Comparison of ENCODE assay signal across 9 mouse cellular contexts in the genomic region with DNA sequence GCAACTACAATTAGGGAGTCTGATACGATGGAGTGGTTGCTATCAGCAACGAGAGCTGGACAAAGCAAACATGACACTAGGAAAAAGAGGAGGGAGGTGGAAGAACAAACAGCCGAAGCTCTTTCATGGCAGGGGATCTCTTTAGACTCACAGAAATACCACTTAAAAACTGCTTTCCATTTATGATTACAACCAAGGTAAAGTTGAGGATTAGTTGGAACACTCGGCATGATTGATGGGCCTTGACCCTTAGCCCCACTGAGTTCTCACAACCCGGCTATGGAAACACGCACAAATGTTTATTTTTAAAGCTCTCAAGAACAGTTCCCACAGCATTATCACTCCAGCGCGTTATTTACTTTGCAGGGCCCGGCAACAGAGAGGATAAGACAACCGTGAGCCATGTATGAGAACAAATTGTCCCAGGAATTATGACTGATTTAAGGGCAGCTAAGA.
DNase-seq lines count a peak whose midpoint lies in the region; ATAC-seq and TF ChIP-seq lines count a peak whose summit lies in the region.
"Had no signal": no experiment of that assay in that cellular context is flagged by ENCODE, and none has a peak within 500 bp of the region (broad histone marks: within the 10 kb centered on the region; RNA-seq: fewer than 3 reads in every experiment).

No protein-coding gene starts in this region.

- no peak overlapping the region for H3K4me3 ChIP-seq in neural tube, embryonic 15.5 days (replicated peaks)
- H3K4me3 ChIP-seq in heart, embryonic 11.5 days (ENCODE audit: low read depth, low read length) = no peak overlapping the region
- H3K4me3 ChIP-seq in lung, adult 2 months (replicated peaks; ENCODE audit: extremely low read depth, low read depth, low read length) = no peak overlapping the region
- H3K4me3 ChIP-seq in stomach, postnatal 0 days (ENCODE audit: low read depth, low read length) = no peak overlapping the region
- H3K4me3 ChIP-seq: limb, embryonic 13.5 days had no signal

- TF ChIP-seq EP300 in stomach, postnatal 0 days (optimal IDR thresholded peaks at IDR 0.05) = no peak

- H3K27ac ChIP-seq in neural tube, embryonic 15.5 days (replicated peaks) = no peak overlapping the region
- H3K27ac ChIP-seq in heart, embryonic 11.5 days (ENCODE audit: low read depth, low read length) = peak overlapping the region; percentile 65
- H3K27ac ChIP-seq in stomach, postnatal 0 days (replicated peaks) = 0 out of 2 replicates have a peak overlapping the region, but pooled peaks have one; percentile 2
- H3K27ac ChIP-seq: limb, embryonic 13.5 days had no signal

- 69% methylated on average over 10 of the region's 10 CpGs for WGBS in neural tube, embryonic 15.5 days
- WGBS in heart, embryonic 11.5 days (ENCODE audit: insufficient replicate concordance) = 14% methylated on average over 10 of the region's 10 CpGs
- WGBS in lung, adult 2 months = 12% methylated on average over 10 of the region's 10 CpGs
- 9% methylated on average over 10 of the region's 10 CpGs for WGBS in stomach, postnatal 0 days

- H3K4me2 ChIP-seq in neural tube, embryonic 15.5 days = no peak overlapping the region
- peak overlapping the region; percentile 45 for H3K4me2 ChIP-seq in heart, embryonic 11.5 days
- no peak overlapping the region; the same call in 1 of the 2 replicates for H3K4me2 ChIP-seq in stomach, postnatal 0 days (replicated peaks; ENCODE audit: low read depth)
- H3K4me2 ChIP-seq: limb, embryonic 13.5 days had no signal

- ATAC-seq in neural tube, embryonic 15.5 days (ENCODE audit: low FRiP score) = no peak
- no peak for ATAC-seq in heart, embryonic 11.5 days (replicated peaks; ENCODE audit: insufficient number of reproducible peaks, low FRiP score, low TSS enrichment)
- peak; percentile 96 for ATAC-seq in stomach, postnatal 0 days (ENCODE audit: low FRiP score, low TSS enrichment)

- H3K9ac ChIP-seq in neural tube, embryonic 15.5 days (replicated peaks) = no peak overlapping the region
- H3K9ac ChIP-seq in heart, embryonic 11.5 days (ENCODE audit: low read depth, low read length) = no peak overlapping the region
- H3K9ac ChIP-seq in stomach, postnatal 0 days (ENCODE audit: low read length) = no peak overlapping the region
- H3K9ac ChIP-seq: limb, embryonic 13.5 days had no signal

- DNase-seq in neural tube, embryonic 10.5 days (ENCODE audit: extremely low spot score, low spot score) = peak; percentile 34
- DNase-seq in lung, adult 2 months = peak; percentile 6
- peak; percentile 81 for DNase-seq in stomach, postnatal 0 days (ENCODE audit: low spot score)
- no peak for DNase-seq in spleen, postnatal 36 days (ENCODE audit: low spot score in 2 of 2)
- DNase-seq in gastrocnemius, postnatal 10 days = no peak
- DNase-seq: thymus, postnatal 14 days had no signal

- no peak for TF ChIP-seq POLR2A in lung, adult 2 months (IDR thresholded peaks at IDR 0.05; ENCODE audit: borderline replicate concordance, extremely low read depth, low read depth, low read length)

- TF ChIP-seq CTCF in lung, adult 2 months (IDR thresholded peaks at IDR 0.05; ENCODE audit: insufficient read depth, low read length) = no peak
- TF ChIP-seq CTCF in stomach, postnatal 0 days (IDR thresholded peaks at IDR 0.05; ENCODE audit: low read depth) = no peak

- H3K27me3 ChIP-seq in neural tube, embryonic 15.5 days (replicated peaks) = no peaks in the 10 kb centered on the region
- H3K27me3 ChIP-seq in heart, embryonic 11.5 days (ENCODE audit: control insufficient read depth, insufficient read depth, low read length) = no peaks in the 10 kb centered on the region
- no peaks in the 10 kb centered on the region for H3K27me3 ChIP-seq in stomach, postnatal 0 days (ENCODE audit: control insufficient read depth, insufficient read depth, low read length)
- H3K27me3 ChIP-seq: limb, embryonic 13.5 days had no signal

- H3K36me3 ChIP-seq in neural tube, embryonic 15.5 days = no peaks in the 10 kb centered on the region
- H3K36me3 ChIP-seq in heart, embryonic 11.5 days (ENCODE audit: control insufficient read depth, insufficient read depth, low read length) = no peaks in the 10 kb centered on the region
- no peaks in the 10 kb centered on the region for H3K36me3 ChIP-seq in stomach, postnatal 0 days (ENCODE audit: control insufficient read depth, insufficient read depth, low read length)
- H3K36me3 ChIP-seq: limb, embryonic 13.5 days had no signal

- H3K9me3 ChIP-seq in neural tube, embryonic 15.5 days (replicated peaks) = no peaks in the 10 kb centered on the region
- H3K9me3 ChIP-seq in heart, embryonic 11.5 days (replicated peaks; ENCODE audit: control insufficient read depth, low read length) = no peaks in the 10 kb centered on the region
- H3K9me3 ChIP-seq in stomach, postnatal 0 days (ENCODE audit: control insufficient read depth, low read length) = no peaks in the 10 kb centered on the region
- H3K9me3 ChIP-seq: limb, embryonic 13.5 days had no signal

- no peaks in the 10 kb centered on the region for H3K4me1 ChIP-seq in neural tube, embryonic 15.5 days
- peaks cover 12% of the 10 kb centered on the region for H3K4me1 ChIP-seq in heart, embryonic 11.5 days (ENCODE audit: control insufficient read depth, insufficient read depth, low read length)
- H3K4me1 ChIP-seq in lung, adult 2 months (ENCODE audit: control insufficient read depth, insufficient read depth, low read length) = peaks cover 3% of the 10 kb centered on the region
- H3K4me1 ChIP-seq in stomach, postnatal 0 days (replicated peaks; ENCODE audit: control insufficient read depth, insufficient read depth) = 0 out of 2 replicates have a peak, but pooled peaks cover 2% of the 10 kb centered on the region
- H3K4me1 ChIP-seq: limb, embryonic 13.5 days had no signal

Comparison
In these comparisons a context has a peak if more than half of its experiments do, and no peak if none do; other contexts are left out.
1. DNase-seq: peak in neural tube, embryonic 10.5 days (single experiment), lung, adult 2 months (single experiment) and stomach, postnatal 0 days (single experiment); none in spleen, postnatal 36 days (0 of 2) and gastrocnemius, postnatal 10 days (single experiment).